Mouse (Mus musculus) heart, embryonic 16.5 days (tissue): ENCODE results near the gene Cep112. TPM values are rescaled to one million over a fixed set of nuclear protein-coding genes. Genes with fewer than 3 reads are reported as not detected.

Experiments used
- ATAC-seq: fragments of 200-750 bp; cut with Nextera tagmentation; replicated peaks from 2 replicates; pipeline ENCODE4 v1.8.0; 2017; ENCODE audit warnings: moderate number of reproducible peaks; ENCODE audit not compliant: insufficient read depth, low FRiP score; ENCODE audit errors: extremely low read depth
- H3K27ac ChIP-seq: fragments of 300-500 bp; sonication (generic); 2 replicates; pipeline ENCODE4 v1.5.1; 2014; ENCODE audit warnings: mild to moderate bottlenecking, low read length, control low read depth, moderate library complexity
- H3K27me3 ChIP-seq: fragments of 300-500 bp; sonication (generic); 2 replicates; pipeline ENCODE4 v1.6.1; 2014; ENCODE audit warnings: low read length, mixed read lengths; ENCODE audit not compliant: control insufficient read depth, insufficient read depth
- H3K36me3 ChIP-seq: fragments of 300-500 bp; sonication (generic); 2 replicates; pipeline ENCODE4 v1.6.1; 2014; ENCODE audit not compliant: control insufficient read depth, insufficient read depth
- H3K4me1 ChIP-seq: fragments of 300-500 bp; sonication (generic); 2 replicates; pipeline ENCODE4 v1.6.1; 2014; ENCODE audit warnings: low read length, mixed read lengths; ENCODE audit not compliant: control insufficient read depth, insufficient read depth
- H3K4me2 ChIP-seq: fragments of 300-500 bp; sonication (generic); 2 replicates; pipeline ENCODE4 v1.6.1; 2014; ENCODE audit warnings: low read depth, mild to moderate bottlenecking, control low read depth, low read length
- H3K4me3 ChIP-seq: fragments of 300-500 bp; sonication (generic); 2 replicates; pipeline ENCODE4 v1.5.1; 2014; ENCODE audit warnings: mild to moderate bottlenecking, control low read depth, low read length
- H3K9ac ChIP-seq: fragments of 300-500 bp; sonication (generic); 2 replicates; pipeline ENCODE4 v1.6.1; 2014; ENCODE audit warnings: low read length, control low read depth
- H3K9me3 ChIP-seq: fragments of 300-500 bp; sonication (generic); replicated peaks from 2 replicates; pipeline ENCODE4 v1.6.1; 2016; ENCODE audit warnings: low read length; ENCODE audit not compliant: control insufficient read depth
- WGBS: fragments of 180-500 bp; shearing (Covaris S2); extraction: QIAGEN DNeasy Blood & Tissue Kit; methylation state at CpG from one replicate; pipeline ENCODE4 v1.1.7; 2014; 5-methylcytosine and 5-hydroxymethylcytosine counted together
- polyA plus RNA-seq: library from polyadenylated mRNA; unstranded; fragments of >200 nt; fragmentation: Nextera tagmentation; extraction: Ambion mirVana; gene quantifications from 2 replicates; pipeline ENCODE4 v1.2.1, GENCODE M21; 2015

Cep112 gene
- polyA plus RNA-seq, 1 experiment from 2014 or later = 6.3 TPM

- no peak overlapping the region for H3K27ac ChIP-seq
- 68% methylated on average over 15 of the region's 15 CpGs for WGBS
These were observed 355.6 kb downstream of the Cep112 start for GRCm38 (mm10) chr11:108780271-108781250.

GRCm38 (mm10) chr11:108798398-108798797, 373.4 kb downstream of the Cep112 start:
- Histone ChIP-seq H3K4me2 (no peak overlapping the region), H3K4me3 (no peak overlapping the region), H3K27ac (no peak overlapping the region), H3K27me3 (no peaks in the 10 kb centered on the region), H3K36me3 (no peaks in the 10 kb centered on the region), H3K9me3 (0 out of 2 replicates have a peak, but pooled peaks cover 2% of the 10 kb centered on the region), H3K9ac (no peak overlapping the region), H3K4me1 (peaks cover 3% of the 10 kb centered on the region; the same call in 1 of the 2 replicates)
- WGBS = 49% methylated on average over 5 of the region's 5 CpGs
- ATAC-seq = no peak

More at GRCm38 (mm10) chr11:108780271-108781250, 355.6 kb downstream of the Cep112 start:
- Histone ChIP-seq H3K9me3 (no peaks in the 10 kb centered on the region), H3K4me1 (0 out of 2 replicates have a peak, but pooled peaks cover 2% of the 10 kb centered on the region), H3K36me3 (no peaks in the 10 kb centered on the region), H3K4me2 (no peak overlapping the region), H3K27me3 (no peaks in the 10 kb centered on the region), H3K9ac (no peak overlapping the region), H3K4me3 (no peak overlapping the region)
- no peak for ATAC-seq

GRCm38 (mm10) chr11:108799695-108800094, 374.7 kb downstream of the Cep112 start:
- no peak overlapping the region for H3K27ac ChIP-seq
- 37% methylated on average over 3 of the region's 3 CpGs for WGBS
- no peak overlapping the region for H3K4me3 ChIP-seq
- H3K36me3 ChIP-seq = no peaks in the 10 kb centered on the region
- H3K4me2 ChIP-seq = no peak overlapping the region
- H3K4me1 ChIP-seq = peaks cover 3% of the 10 kb centered on the region; the same call in 1 of the 2 replicates
- H3K9ac ChIP-seq = no peak overlapping the region
- H3K27me3 ChIP-seq = no peaks in the 10 kb centered on the region
- no peak for ATAC-seq
- H3K9me3 ChIP-seq = no peaks in the 10 kb centered on the region

GRCm38 (mm10) chr11:108804030-108804429, 379.0 kb downstream of the Cep112 start:
- no peaks in the 10 kb centered on the region for H3K9me3 ChIP-seq
- H3K4me3 ChIP-seq = no peak overlapping the region
- 65% methylated on average over 3 of the region's 3 CpGs for WGBS
- no peak overlapping the region for H3K27ac ChIP-seq
- no peaks in the 10 kb centered on the region for H3K27me3 ChIP-seq
- H3K4me1 ChIP-seq = peaks cover 3% of the 10 kb centered on the region; the same call in 1 of the 2 replicates
- no peak overlapping the region for H3K4me2 ChIP-seq
- ATAC-seq = no peak
- no peaks in the 10 kb centered on the region for H3K36me3 ChIP-seq
- H3K9ac ChIP-seq = no peak overlapping the region

GRCm38 (mm10) chr11:108805947-108806346, 381.0 kb downstream of the Cep112 start:
- no peak for ATAC-seq
- no peak overlapping the region for H3K4me2 ChIP-seq
- no peak overlapping the region for H3K27ac ChIP-seq
- H3K36me3 ChIP-seq = no peaks in the 10 kb centered on the region
- no peaks in the 10 kb centered on the region for H3K4me1 ChIP-seq
- no peak overlapping the region for H3K4me3 ChIP-seq
- H3K27me3 ChIP-seq = no peaks in the 10 kb centered on the region
- 61% methylated on average over 3 of the region's 3 CpGs for WGBS
- no peak overlapping the region for H3K9ac ChIP-seq
- no peaks in the 10 kb centered on the region for H3K9me3 ChIP-seq

- no peaks in the 10 kb centered on the region for H3K9me3 ChIP-seq
- no peak overlapping the region for H3K9ac ChIP-seq
- WGBS = 73% methylated on average over 3 of the region's 3 CpGs
- no peaks in the 10 kb centered on the region for H3K27me3 ChIP-seq
- no peak for ATAC-seq
- H3K27ac ChIP-seq = no peak overlapping the region
- H3K36me3 ChIP-seq = no peaks in the 10 kb centered on the region
- H3K4me1 ChIP-seq = no peaks in the 10 kb centered on the region
- H3K4me3 ChIP-seq = no peak overlapping the region
- H3K4me2 ChIP-seq = no peak overlapping the region
These were observed 384.6 kb downstream of the Cep112 start for GRCm38 (mm10) chr11:108809626-108810025.

- H3K4me2 ChIP-seq = no peak overlapping the region
- WGBS = 74% methylated on average over 4 of the region's 4 CpGs
- H3K4me1 ChIP-seq = peaks cover 3% of the 10 kb centered on the region; the same call in 1 of the 2 replicates
These were observed 396.8 kb downstream of the Cep112 start for GRCm38 (mm10) chr11:108821771-108822170.

GRCm38 (mm10) chr11:108822257-108822656, 397.3 kb downstream of the Cep112 start:
- Histone ChIP-seq H3K4me2 (no peak overlapping the region), H3K27ac (peak overlapping the region; percentile 25; the same call in 1 of the 2 replicates), H3K9me3 (no peaks in the 10 kb centered on the region), H3K36me3 (no peaks in the 10 kb centered on the region), H3K4me3 (no peak overlapping the region), H3K9ac (no peak overlapping the region), H3K4me1 (peaks cover 3% of the 10 kb centered on the region; the same call in 1 of the 2 replicates), H3K27me3 (no peaks in the 10 kb centered on the region)
- 42% methylated on average over 7 of the region's 7 CpGs for WGBS
- ATAC-seq = no peak

More at GRCm38 (mm10) chr11:108821771-108822170, 396.8 kb downstream of the Cep112 start:
- H3K27me3 ChIP-seq = no peaks in the 10 kb centered on the region
- no peak overlapping the region for H3K27ac ChIP-seq
- no peaks in the 10 kb centered on the region for H3K36me3 ChIP-seq
- no peak overlapping the region for H3K9ac ChIP-seq
- ATAC-seq = no peak
- H3K4me3 ChIP-seq = no peak overlapping the region
- no peaks in the 10 kb centered on the region for H3K9me3 ChIP-seq

GRCm38 (mm10) chr11:108827321-108827720, 402.3 kb downstream of the Cep112 start:
- Histone ChIP-seq H3K36me3 (no peaks in the 10 kb centered on the region), H3K27ac (no peak overlapping the region), H3K4me3 (no peak overlapping the region), H3K9me3 (no peaks in the 10 kb centered on the region), H3K4me1 (peaks cover under 1% of the 10 kb centered on the region; the same call in 1 of the 2 replicates), H3K4me2 (no peak overlapping the region), H3K27me3 (no peaks in the 10 kb centered on the region), H3K9ac (no peak overlapping the region)
- no peak for ATAC-seq
